Mouse (Mus musculus): Measurements from ENCODE around the gene Nrf1.

The Nrf1 gene

GRCm38 (mm10) chr6:30081339-30081738, 33.6 kb downstream of the Nrf1 start:
- DNase-seq = no peak

- no peak for DNase-seq
These were observed 35.5 kb downstream of the Nrf1 start for GRCm38 (mm10) chr6:30083307-30083706.

- DNase-seq = no peak
These were observed 37.6 kb downstream of the Nrf1 start for GRCm38 (mm10) chr6:30085351-30085750.

- DNase-seq = no peak
These were observed 43.4 kb downstream of the Nrf1 start for GRCm38 (mm10) chr6:30091221-30091620.

- DNase-seq = no peak
These were observed 45.0 kb downstream of the Nrf1 start for GRCm38 (mm10) chr6:30092816-30093215.

GRCm38 (mm10) chr6:30101773-30102415, 54.1 kb downstream of the Nrf1 start:
- DNase-seq = no peak

GRCm38 (mm10) chr6:30106091-30106490, 58.3 kb downstream of the Nrf1 start:
- no peak for DNase-seq

GRCm38 (mm10) chr6:30107456-30107855, 59.7 kb downstream of the Nrf1 start:
- DNase-seq = no peak

GRCm38 (mm10) chr6:30109820-30110502, 62.2 kb downstream of the Nrf1 start:
- DNase-seq = no peak

- DNase-seq = no peak
These were observed 64.8 kb downstream of the Nrf1 start for GRCm38 (mm10) chr6:30112349-30113132.

GRCm38 (mm10) chr6:30114101-30114500, 66.3 kb downstream of the Nrf1 start:
- no peak for DNase-seq

- DNase-seq = no peak
These were observed 73.4 kb downstream of the Nrf1 start for GRCm38 (mm10) chr6:30121152-30121551.

GRCm38 (mm10) chr6:30121600-30121999, 73.8 kb downstream of the Nrf1 start:
- no peak for DNase-seq

GRCm38 (mm10) chr6:30123391-30123790, 75.6 kb downstream of the Nrf1 start:
- no peak for DNase-seq

- DNase-seq = no peak
These were observed 78.3 kb downstream of the Nrf1 start for GRCm38 (mm10) chr6:30126060-30126459.

- DNase-seq = no peak
These were observed 79.0 kb downstream of the Nrf1 start for GRCm38 (mm10) chr6:30126766-30127165.

- DNase-seq = no peak
These were observed 84.6 kb downstream of the Nrf1 start for GRCm38 (mm10) chr6:30132399-30132798.

GRCm38 (mm10) chr6:30135590-30135989, 87.8 kb downstream of the Nrf1 start:
- DNase-seq = no peak

- DNase-seq = no peak
These were observed 89.4 kb downstream of the Nrf1 start for GRCm38 (mm10) chr6:30137227-30137626.

GRCm38 (mm10) chr6:30139329-30140045, 91.7 kb downstream of the Nrf1 start:
- no peak for DNase-seq

- no peak for DNase-seq
These were observed 95.5 kb downstream of the Nrf1 start for GRCm38 (mm10) chr6:30143263-30143662.

- no peak for DNase-seq
These were observed 99.3 kb downstream of the Nrf1 start for GRCm38 (mm10) chr6:30147058-30147457.

- DNase-seq = no peak
These were observed 100.0 kb downstream of the Nrf1 start for GRCm38 (mm10) chr6:30147753-30148152.

Data from cerebellum, adult 11-12 months (tissue).